Mouse (Mus musculus) myocyte (in vitro differentiated cells): ENCODE results near the gene Lst1.

ENCODE experiments used
- E2F4 ChIP-seq: IDR thresholded peaks from one replicate; pipeline ENCODE4 v1.6.1; 2011; ENCODE audit warnings: mild to moderate bottlenecking, control low read depth, moderate library complexity; ENCODE audit not compliant: insufficient read depth
- MAX ChIP-seq: IDR thresholded peaks from one replicate; pipeline ENCODE4 v1.6.1; 2011; ENCODE audit warnings: low read depth, mild to moderate bottlenecking, control low read depth
- MYOG ChIP-seq, 3 experiments: IDR thresholded peaks; one replicate each; pipeline ENCODE4 v1.6.1; 2011; ENCODE audit warnings: control low read depth in 2 of 3, low read depth in 2 of 3, mild to moderate bottlenecking in 2 of 3; ENCODE audit not compliant: insufficient read length in 2 of 3, control insufficient read depth in 1 of 3, insufficient read depth in 1 of 3
- POLR2A ChIP-seq: IDR thresholded peaks from one replicate; pipeline ENCODE4 v1.6.1; 2011; ENCODE audit warnings: low read depth, mild to moderate bottlenecking, control low read depth, moderate library complexity; ENCODE audit not compliant: insufficient read length
- POLR2AphosphoS2 ChIP-seq: IDR thresholded peaks from one replicate; pipeline ENCODE4 v1.6.1; 2011; ENCODE audit warnings: low read depth, control low read depth; ENCODE audit not compliant: insufficient read length
- REST ChIP-seq: IDR thresholded peaks from one replicate; pipeline ENCODE4 v1.6.1; 2011; ENCODE audit warnings: mild to moderate bottlenecking, control low read depth, moderate library complexity; ENCODE audit not compliant: insufficient read depth, insufficient read length
- TCF12 ChIP-seq: IDR thresholded peaks from one replicate; pipeline ENCODE4 v1.6.1; 2011; ENCODE audit warnings: mild to moderate bottlenecking, control low read depth; ENCODE audit not compliant: poor library complexity, insufficient read depth, severe bottlenecking
- USF1 ChIP-seq: IDR thresholded peaks from one replicate; pipeline ENCODE4 v1.6.1; 2011; ENCODE audit warnings: low read depth, mild to moderate bottlenecking, control low read depth, moderate library complexity

GRCm38 (mm10) chr17:35234903-35235302 is 46.7 kb upstream of the Lst1 start:
- TF ChIP-seq MAX (no peak), E2F4 (no peak), POLR2A (peak; percentile 85), MYOG (IDR thresholded peaks at IDR 0.05; ENCODE audit: control insufficient read depth in 1 of 3, insufficient read depth in 1 of 3, insufficient read length in 2 of 3, low read depth in 2 of 3) (peak in 2 of 3 experiments; percentile 21 to 43), USF1 (no peak), REST (peak; percentile 44), POLR2AphosphoS2 (peak; percentile 81), TCF12 (no peak)
